Mouse (Mus musculus): ENCODE measurements around the gene Git1.

GRCm38 (mm10) chr11:77498261-77499139, 5.1 kb downstream of the Git1 start:
- no peak for TF ChIP-seq POLR2A (IDR thresholded peaks at IDR 0.05; ENCODE audit: control insufficient read depth, extremely low read depth, insufficient read depth, low read length, poor library complexity)
- no peak for TF ChIP-seq CTCF (IDR thresholded peaks at IDR 0.05; ENCODE audit: borderline replicate concordance, control insufficient read depth, extremely low read depth, insufficient read depth, low read length, poor library complexity)

Data from thymus, adult 2 months (tissue).